Mouse (Mus musculus) stomach, postnatal 0 days (tissue): ENCODE results near the gene Atp6v0e. TPM values are rescaled to one million over a fixed set of nuclear protein-coding genes. Genes with fewer than 3 reads are reported as not detected.

Experiments used
- ATAC-seq: fragments of 200-750 bp; cut with Nextera tagmentation; 2 replicates; pipeline ENCODE4 v1.8.0; 2017; ENCODE audit not compliant: low FRiP score, low TSS enrichment
- DNase-seq: peaks from one replicate; pipeline ENCODE4 v3.0.0-alpha.2; 2016; ENCODE audit warnings: low spot score
- H3K27ac ChIP-seq: fragments of 300-500 bp; sonication (generic); replicated peaks from 2 replicates; pipeline ENCODE4 v1.5.1; 2014; ENCODE audit warnings: mild to moderate bottlenecking, control low read depth
- H3K27me3 ChIP-seq: fragments of 300-500 bp; sonication (generic); 2 replicates; pipeline ENCODE4 v1.6.1; 2014; ENCODE audit warnings: low read length; ENCODE audit not compliant: control insufficient read depth, insufficient read depth
- H3K36me3 ChIP-seq: fragments of 300-500 bp; sonication (generic); 2 replicates; pipeline ENCODE4 v1.6.1; 2014; ENCODE audit warnings: low read length, mixed read lengths; ENCODE audit not compliant: control insufficient read depth, insufficient read depth
- H3K4me1 ChIP-seq: fragments of 300-500 bp; sonication (generic); replicated peaks from 2 replicates; pipeline ENCODE4 v1.6.1; 2014; ENCODE audit warnings: antibody characterized with exemption; ENCODE audit not compliant: control insufficient read depth, insufficient read depth
- H3K4me2 ChIP-seq: fragments of 300-500 bp; sonication (generic); replicated peaks from 2 replicates; pipeline ENCODE4 v1.6.1; 2014; ENCODE audit warnings: low read depth, mild to moderate bottlenecking, control low read depth, moderate library complexity
- H3K4me3 ChIP-seq: fragments of 300-500 bp; sonication (generic); 2 replicates; pipeline ENCODE4 v1.5.1; 2014; ENCODE audit warnings: low read depth, low read length, control low read depth
- H3K9ac ChIP-seq: fragments of 300-500 bp; sonication (generic); 2 replicates; pipeline ENCODE4 v1.6.1; 2014; ENCODE audit warnings: mild to moderate bottlenecking, low read length, control low read depth, mixed read lengths
- H3K9me3 ChIP-seq: fragments of 300-500 bp; sonication (generic); 2 replicates; pipeline ENCODE4 v1.6.1; 2016; ENCODE audit warnings: low read length; ENCODE audit not compliant: control insufficient read depth
- CTCF ChIP-seq: IDR thresholded peaks from 2 replicates; pipeline ENCODE4 v1.5.1; 2016; ENCODE audit warnings: antibody characterized with exemption, low read depth, mild to moderate bottlenecking, moderate library complexity
- EP300 ChIP-seq: optimal IDR thresholded peaks from 2 replicates; pipeline ENCODE3; 2016; ENCODE audit warnings: antibody characterized with exemption
- WGBS: fragments of 180-500 bp; shearing (Covaris S2); extraction: QIAGEN DNeasy Blood & Tissue Kit; methylation state at CpG from one replicate; pipeline ENCODE4 v1.1.7; 2014; 5-methylcytosine and 5-hydroxymethylcytosine counted together
- polyA plus RNA-seq: library from polyadenylated mRNA; unstranded; fragments of >200 nt; fragmentation: Nextera tagmentation; extraction: Ambion mirVana; gene quantifications from 2 replicates; pipeline ENCODE4 v1.2.1, GENCODE M21; 2015

The Atp6v0e gene
- polyA plus RNA-seq, 1 experiment from 2014 or later, result 334 TPM

GRCm38 (mm10) chr17:26662204-26662603 is 827 bp upstream of the Atp6v0e start:
- ATAC-seq, result no peak
- TF ChIP-seq EP300 (no peak), CTCF (no peak)
- Histone ChIP-seq H3K27ac (no peak overlapping the region), H3K9me3 (no peaks in the 10 kb centered on the region), H3K4me1 (peaks cover 4% of the 10 kb centered on the region; the same call in 1 of the 2 replicates), H3K4me2 (no peak overlapping the region), H3K36me3 (no peaks in the 10 kb centered on the region), H3K27me3 (no peaks in the 10 kb centered on the region), H3K9ac (no peak overlapping the region), H3K4me3 (no peak overlapping the region)
- DNase-seq, result no peak
- 78% methylated on average over 5 of the region's 5 CpGs for WGBS

GRCm38 (mm10) chr17:26665600-26665999 is 2.6 kb downstream of the Atp6v0e start:
- Histone ChIP-seq H3K9me3 (no peaks in the 10 kb centered on the region), H3K4me3 (no peak overlapping the region), H3K4me2 (no peak overlapping the region), H3K4me1 (peaks cover 4% of the 10 kb centered on the region; the same call in 1 of the 2 replicates), H3K27me3 (no peaks in the 10 kb centered on the region), H3K36me3 (no peaks in the 10 kb centered on the region), H3K27ac (no peak overlapping the region), H3K9ac (no peak overlapping the region)
- DNase-seq (no peak), ATAC-seq (no peak)
- WGBS, result 86% methylated on average over 4 of the region's 4 CpGs
- no peak for TF ChIP-seq EP300
- TF ChIP-seq CTCF, result no peak

GRCm38 (mm10) chr17:26671268-26671667 is 8.2 kb downstream of the Atp6v0e start:
- Histone ChIP-seq H3K4me3 (no peak overlapping the region), H3K36me3 (no peaks in the 10 kb centered on the region), H3K9me3 (no peaks in the 10 kb centered on the region), H3K27me3 (no peaks in the 10 kb centered on the region), H3K27ac (no peak overlapping the region), H3K9ac (no peak overlapping the region), H3K4me2 (no peak overlapping the region), H3K4me1 (no peaks in the 10 kb centered on the region)
- no peak for TF ChIP-seq EP300
- TF ChIP-seq CTCF, result no peak
- ATAC-seq (no peak), DNase-seq (no peak)
- 54% methylated on average over 4 of the region's 4 CpGs for WGBS

- Histone ChIP-seq H3K36me3 (no peaks in the 10 kb centered on the region; the same call in 1 of the 2 replicates), H3K4me3 (peak overlapping the region; percentile 60), H3K27me3 (no peaks in the 10 kb centered on the region), H3K9me3 (no peaks in the 10 kb centered on the region), H3K4me2 (peak overlapping the region; percentile 62), H3K9ac (peak overlapping the region; percentile 83), H3K27ac (peak overlapping the region; percentile 96; the same call in 1 of the 2 replicates), H3K4me1 (0 out of 2 replicates have a peak, but pooled peaks cover 2% of the 10 kb centered on the region)
- ATAC-seq (peak; percentile 5), DNase-seq (no peak)
- 20% methylated on average over 7 of the region's 7 CpGs for WGBS
- TF ChIP-seq EP300, result no peak
- TF ChIP-seq CTCF, result no peak
Observed at GRCm38 (mm10) chr17:26675845-26676244, 12.8 kb downstream of the Atp6v0e start.

- no peaks in the 10 kb centered on the region; the same call in 1 of the 2 replicates for H3K36me3 ChIP-seq
Observed at GRCm38 (mm10) chr17:26676252-26676615, 13.2 kb downstream of the Atp6v0e start.

GRCm38 (mm10) chr17:26676616-26677376 is 13.8 kb downstream of the Atp6v0e start:
- peak overlapping the region; percentile 96 for H3K27ac ChIP-seq
- ATAC-seq (peak; percentile 89), DNase-seq (peak; percentile 65)
- peak overlapping the region; percentile 60 for H3K4me3 ChIP-seq
- H3K9me3 ChIP-seq, result no peaks in the 10 kb centered on the region
- under 1% methylated on average over 26 of the region's 26 CpGs for WGBS
- 0 out of 2 replicates have a peak, but pooled peaks cover 2% of the 10 kb centered on the region for H3K4me1 ChIP-seq
- peak; percentile 59 for TF ChIP-seq CTCF
- TF ChIP-seq EP300, result no peak
- H3K36me3 ChIP-seq, result no peaks in the 10 kb centered on the region; the same call in 1 of the 2 replicates
- peak overlapping the region; percentile 83 for H3K9ac ChIP-seq
- peak overlapping the region; percentile 62 for H3K4me2 ChIP-seq
- H3K27me3 ChIP-seq, result no peaks in the 10 kb centered on the region

More at GRCm38 (mm10) chr17:26676252-26676615, 13.2 kb downstream of the Atp6v0e start:
- Histone ChIP-seq H3K4me2 (peak overlapping the region; percentile 62), H3K27ac (peak overlapping the region; percentile 96), H3K4me1 (0 out of 2 replicates have a peak, but pooled peaks cover 2% of the 10 kb centered on the region), H3K27me3 (no peaks in the 10 kb centered on the region), H3K4me3 (peak overlapping the region; percentile 60), H3K9ac (peak overlapping the region; percentile 83), H3K9me3 (no peaks in the 10 kb centered on the region)
- WGBS, result under 1% methylated on average over 30 of the region's 30 CpGs
- TF ChIP-seq EP300 (no peak), CTCF (no peak)
- peak; percentile 95 for ATAC-seq
- DNase-seq, result peak; percentile 96
